Mouse (Mus musculus) CH12.LX (cell line): ENCODE measurements around the gene Cbfa2t3.

ENCODE experiments used
- CTCF ChIP-seq, 2 experiments: IDR thresholded peaks in 1 of 2; conservative IDR thresholded peaks in 1 of 2; 2 replicates each; pipeline ENCODE4 v1.5.1; 2011 to 2012; ENCODE audit warnings: low read depth in 2 of 2, low read length in 2 of 2, improper control_type of control experiment in 1 of 2, inconsistent platforms in 1 of 2, mild to moderate bottlenecking in 1 of 2, moderate library complexity in 1 of 2
- EP300 ChIP-seq: IDR thresholded peaks from 2 replicates; pipeline ENCODE4 v1.6.1; 2011; ENCODE audit warnings: low read length, improper control_type of control experiment
- KAT2A ChIP-seq: IDR thresholded peaks from 2 replicates; pipeline ENCODE4 v1.6.1; 2012; ENCODE audit warnings: low read length, improper control_type of control experiment, inconsistent platforms; ENCODE audit not compliant: insufficient replicate concordance
- MAX ChIP-seq: IDR thresholded peaks from 2 replicates; pipeline ENCODE4 v1.6.1; 2011; ENCODE audit warnings: low read length, improper control_type of control experiment
- MEF2A ChIP-seq: IDR thresholded peaks from 2 replicates; pipeline ENCODE4 v1.6.1; 2014; ENCODE audit warnings: low read depth, mild to moderate bottlenecking, inconsistent platforms, low read length, improper control_type of control experiment, borderline replicate concordance
- MXI1 ChIP-seq: IDR thresholded peaks from 2 replicates; pipeline ENCODE4 v1.6.1; 2011; ENCODE audit warnings: mild to moderate bottlenecking, low read depth, low read length, improper control_type of control experiment
- MYC ChIP-seq: IDR thresholded peaks from 2 replicates; pipeline ENCODE4 v1.6.1; 2011; ENCODE audit warnings: low read depth, mild to moderate bottlenecking, improper control_type of control experiment, low read length
- NRF1 ChIP-seq: IDR thresholded peaks from 2 replicates; pipeline ENCODE4 v1.6.1; 2014; ENCODE audit warnings: low read depth, mild to moderate bottlenecking, inconsistent platforms, low read length, improper control_type of control experiment, moderate library complexity
- POLR2A ChIP-seq: IDR thresholded peaks from 2 replicates; pipeline ENCODE4 v1.6.1; 2011; ENCODE audit warnings: low read depth, mild to moderate bottlenecking, improper control_type of control experiment, low read length
- POLR2AphosphoS2 ChIP-seq: IDR thresholded peaks from 2 replicates; pipeline ENCODE4 v1.6.1; 2011; ENCODE audit warnings: low read depth, low read length, improper control_type of control experiment
- SIN3A ChIP-seq: IDR thresholded peaks from 2 replicates; pipeline ENCODE4 v1.6.1; 2012; ENCODE audit warnings: low read length, improper control_type of control experiment, inconsistent platforms
- TBP ChIP-seq: conservative IDR thresholded peaks from 2 replicates; pipeline ENCODE4 v1.6.1; 2011; ENCODE audit warnings: low read depth, low read length, improper control_type of control experiment
- USF1 ChIP-seq: IDR thresholded peaks from 2 replicates; pipeline ENCODE4 v1.6.1; 2014; ENCODE audit warnings: low read depth, mild to moderate bottlenecking, inconsistent platforms, low read length, improper control_type of control experiment
- ZKSCAN1 ChIP-seq: IDR thresholded peaks from 2 replicates; pipeline ENCODE4 v1.6.1; 2012; ENCODE audit warnings: low read depth, inconsistent platforms, low read length, improper control_type of control experiment, borderline replicate concordance

DNA sequence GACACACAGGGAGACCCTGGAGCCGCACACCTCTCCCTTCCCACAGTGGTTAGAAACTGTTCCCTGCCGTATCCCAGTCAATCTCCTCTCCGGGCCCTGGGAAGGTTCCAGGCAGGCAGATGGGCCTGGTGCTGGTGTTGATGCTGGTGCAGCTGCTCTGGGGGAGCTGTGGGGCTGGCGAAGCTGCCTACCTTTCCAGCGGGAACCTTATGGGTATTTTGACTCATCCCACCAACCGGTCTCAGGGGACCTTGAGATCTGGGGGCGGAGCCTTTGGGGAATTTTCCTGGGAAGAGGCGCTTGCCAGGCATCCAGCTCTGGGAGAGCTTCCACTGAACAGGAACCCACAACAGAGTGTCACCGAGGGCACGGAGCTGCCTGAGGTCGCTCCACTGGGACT is 31.1 kb downstream of the Cbfa2t3 start:
- TF ChIP-seq CTCF (conservative IDR thresholded peaks at IDR 0.05 in 1 of 2, IDR thresholded peaks at IDR 0.05 in 1 of 2; ENCODE audit: low read depth in 2 of 2, low read length in 2 of 2) = no peak
- no peak for TF ChIP-seq POLR2AphosphoS2
- no peak for TF ChIP-seq NRF1
- no peak for TF ChIP-seq TBP
- no peak for TF ChIP-seq POLR2A
- no peak for TF ChIP-seq ZKSCAN1
- TF ChIP-seq MYC = no peak
- TF ChIP-seq EP300 = no peak
- no peak for TF ChIP-seq SIN3A
- no peak for TF ChIP-seq MAX
- TF ChIP-seq USF1 = no peak
- no peak for TF ChIP-seq MEF2A
- TF ChIP-seq KAT2A = no peak
- TF ChIP-seq MXI1 = no peak
